Mouse (Mus musculus): Measurements from ENCODE around the gene Mfsd6l.

The Mfsd6l gene

DNA sequence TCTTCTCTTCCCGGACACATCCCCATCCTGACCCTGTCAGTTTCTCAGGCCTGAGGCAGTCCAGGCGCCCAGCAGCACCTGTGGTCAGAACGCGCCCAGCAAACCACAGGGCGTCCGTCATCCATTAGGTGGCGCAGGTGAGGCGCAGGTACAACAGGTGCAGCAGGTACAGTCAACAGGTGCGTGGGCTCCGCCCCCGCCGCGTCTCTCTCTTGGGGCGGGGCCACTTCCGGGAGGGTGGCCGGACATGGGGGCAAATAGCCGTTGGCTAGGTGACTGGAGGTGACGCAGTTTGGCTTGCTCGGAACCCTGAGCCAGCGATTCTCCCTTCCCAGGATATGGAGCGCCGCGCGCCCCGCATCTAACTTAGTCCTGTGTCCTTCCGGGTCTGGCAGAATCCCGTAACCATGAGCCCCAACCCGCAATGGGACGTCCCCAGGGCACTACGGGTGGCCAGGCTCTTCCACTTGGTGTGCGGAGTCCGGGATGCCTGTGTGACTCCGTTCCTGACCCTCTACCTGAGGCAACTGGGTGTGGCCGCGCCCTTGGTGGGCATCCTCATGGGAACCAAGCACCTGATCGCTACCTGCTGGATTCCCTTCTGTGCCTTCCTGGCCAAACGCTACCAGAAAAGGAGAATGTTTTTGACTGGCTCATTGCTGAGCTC, at the start of gene Mfsd6l:
Gene Mfsd6l, plus strand, starts transcription at position 269 of the 667 bp plus-strand sequence.
- DNase-seq: peak; percentile 78

DNA sequence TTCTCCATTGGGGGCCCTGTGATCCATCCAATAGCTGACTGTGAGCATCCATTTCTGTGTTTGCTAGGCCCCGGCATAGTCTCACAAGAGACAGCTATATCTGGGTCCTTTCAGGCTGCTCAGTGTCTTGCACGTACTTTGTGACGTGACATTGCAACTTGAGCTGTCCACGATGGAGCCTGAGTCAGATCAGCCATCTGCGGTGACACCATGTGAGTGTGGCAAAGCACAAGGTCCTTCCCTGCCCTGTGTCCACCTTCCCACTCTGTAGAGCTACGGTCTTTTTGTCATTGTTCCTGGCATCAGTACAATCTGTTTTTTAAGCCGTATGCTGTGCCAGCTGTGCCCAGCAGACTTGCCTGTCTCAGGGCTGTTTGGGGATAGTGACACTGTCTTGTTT, 48.7 kb upstream of the Mfsd6l start:
- no peak for DNase-seq

GRCm38 (mm10) chr11:68508619-68509018, 47.4 kb upstream of the Mfsd6l start:
- no peak for DNase-seq

- DNase-seq: no peak
These were observed 46.8 kb upstream of the Mfsd6l start for GRCm38 (mm10) chr11:68509194-68509593.

GRCm38 (mm10) chr11:68513969-68514368, 42.0 kb upstream of the Mfsd6l start:
- DNase-seq: no peak

DNA sequence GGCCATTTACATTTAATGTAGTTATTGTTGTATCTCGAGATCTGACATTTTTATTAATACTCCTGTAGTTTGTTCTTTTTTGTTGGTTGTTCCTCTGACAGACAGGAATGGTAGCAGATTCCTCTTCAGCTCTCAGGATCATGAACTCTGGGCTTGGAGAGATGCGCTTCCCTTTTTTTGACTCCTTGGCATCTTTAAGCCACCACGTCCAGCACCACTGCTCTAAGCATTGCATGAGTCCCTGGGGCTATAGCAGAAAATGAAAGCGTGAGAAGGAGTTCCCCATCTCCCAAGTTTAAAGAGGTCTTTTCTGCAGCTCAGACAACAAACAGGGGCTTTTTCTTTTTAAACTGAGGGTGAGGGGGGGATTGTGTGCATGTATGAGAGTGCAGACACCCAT, 36.6 kb upstream of the Mfsd6l start:
- DNase-seq: no peak

DNA sequence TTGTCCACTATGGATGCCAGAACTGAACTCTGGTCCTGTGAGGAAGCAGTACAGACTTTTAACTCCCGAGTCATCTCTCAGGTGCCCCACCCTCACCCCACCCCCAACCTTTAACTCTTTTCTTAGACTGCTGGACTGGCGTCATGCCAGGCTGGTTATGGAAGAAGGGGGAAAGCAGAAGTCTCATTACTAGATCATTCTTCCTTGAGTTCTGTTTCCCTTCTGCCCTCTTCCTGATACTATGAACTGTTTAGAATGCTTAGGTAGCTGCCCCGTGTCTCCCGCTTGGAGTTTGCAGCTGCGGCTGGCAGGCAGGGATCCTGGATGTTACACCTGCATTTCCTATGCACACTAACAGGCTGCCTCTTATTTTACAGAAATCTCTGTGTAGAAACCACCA, 36.2 kb upstream of the Mfsd6l start:
- no peak for DNase-seq

- no peak for DNase-seq
These were observed 35.5 kb upstream of the Mfsd6l start for GRCm38 (mm10) chr11:68520439-68520838.

GRCm38 (mm10) chr11:68521352-68521751, 34.6 kb upstream of the Mfsd6l start:
- no peak for DNase-seq

DNA sequence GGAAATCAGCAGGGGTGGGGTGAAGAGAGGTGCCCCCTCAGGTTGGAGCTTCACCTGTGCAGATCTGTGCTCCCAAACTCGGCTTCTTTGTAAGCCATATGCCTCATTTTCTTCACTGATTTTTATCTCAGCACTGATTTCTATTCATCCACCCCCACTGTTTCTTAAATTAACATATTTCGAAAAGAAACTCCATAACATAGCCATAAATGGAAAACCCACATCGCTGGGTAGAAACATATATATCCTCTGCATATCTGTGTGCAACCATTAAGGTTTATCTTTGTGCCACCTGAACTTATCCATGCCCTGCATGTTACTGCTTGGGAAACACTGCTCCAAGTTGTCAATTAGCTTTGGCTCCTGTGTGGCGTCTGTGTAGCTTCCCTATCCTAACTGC, 29.5 kb upstream of the Mfsd6l start:
- DNase-seq: no peak

- peak; percentile 68 for DNase-seq
These were observed 24.8 kb upstream of the Mfsd6l start for GRCm38 (mm10) chr11:68531066-68531806.

- no peak for DNase-seq
These were observed 23.9 kb upstream of the Mfsd6l start for GRCm38 (mm10) chr11:68531941-68532535.

DNA sequence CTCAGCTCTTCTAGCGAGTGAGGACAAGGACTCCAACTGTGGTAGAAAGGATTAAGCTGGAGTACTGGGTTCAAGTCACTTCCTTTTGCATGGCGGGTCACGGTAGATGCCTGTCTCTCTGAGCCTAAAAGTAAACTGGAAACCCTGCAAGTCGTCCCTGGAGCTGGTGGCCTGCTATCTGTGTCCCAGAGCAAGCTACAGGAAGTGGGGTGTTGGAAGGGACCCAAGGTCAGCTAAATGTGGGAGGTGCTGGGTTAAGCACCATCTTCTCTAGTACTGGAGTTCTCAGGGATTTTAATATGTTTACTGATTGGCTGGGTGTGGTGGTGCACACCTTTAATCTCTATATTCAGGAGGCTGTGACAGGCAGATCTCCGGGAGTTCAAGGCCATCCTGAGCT, 23.2 kb upstream of the Mfsd6l start:
- peak; percentile 17 for DNase-seq

- no peak for DNase-seq
These were observed 22.0 kb upstream of the Mfsd6l start for GRCm38 (mm10) chr11:68533971-68534475.

DNA sequence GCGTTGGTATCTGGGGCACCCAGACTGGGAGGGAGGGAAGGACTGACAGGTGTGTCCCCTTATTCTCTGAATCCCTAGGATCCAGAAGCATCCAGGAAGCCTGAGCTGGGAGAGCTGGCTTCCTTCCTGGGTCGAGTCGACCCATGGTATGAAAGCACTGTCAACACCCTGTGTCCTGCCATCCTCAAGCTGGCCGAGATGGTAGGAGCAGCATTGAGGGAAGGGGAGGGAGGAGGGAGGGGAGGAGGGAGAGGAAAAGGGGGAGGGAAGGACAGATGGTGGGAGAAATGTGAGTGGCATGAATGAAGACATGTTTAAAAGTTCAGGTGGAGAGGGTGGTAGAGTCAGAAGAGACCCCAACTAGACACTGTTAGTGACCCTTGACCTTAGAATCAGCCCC, 20.0 kb upstream of the Mfsd6l start:
- no peak for DNase-seq

- peak; percentile 17 for DNase-seq
These were observed 19.5 kb upstream of the Mfsd6l start for GRCm38 (mm10) chr11:68536465-68536864.

DNA sequence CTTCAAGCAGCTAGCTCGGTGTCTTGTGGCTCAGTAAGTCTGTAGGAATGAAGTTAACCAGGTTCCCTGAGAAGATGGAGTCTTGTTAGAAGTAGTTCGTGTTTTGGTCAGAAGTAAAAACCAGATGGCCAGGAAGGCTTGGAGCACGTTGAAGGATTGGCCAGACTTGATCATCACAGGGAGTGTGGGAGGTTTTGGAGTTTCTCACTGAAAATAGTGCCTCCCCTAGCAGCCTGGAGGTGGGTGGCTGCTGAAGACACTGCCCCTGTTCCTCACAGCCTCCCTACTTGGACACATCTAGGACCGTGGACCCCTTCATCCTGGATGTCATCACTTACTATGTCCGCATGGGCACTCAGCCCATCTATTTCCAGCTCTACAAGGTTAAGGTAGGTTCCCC, 16.4 kb upstream of the Mfsd6l start:
- DNase-seq: no peak

DNA sequence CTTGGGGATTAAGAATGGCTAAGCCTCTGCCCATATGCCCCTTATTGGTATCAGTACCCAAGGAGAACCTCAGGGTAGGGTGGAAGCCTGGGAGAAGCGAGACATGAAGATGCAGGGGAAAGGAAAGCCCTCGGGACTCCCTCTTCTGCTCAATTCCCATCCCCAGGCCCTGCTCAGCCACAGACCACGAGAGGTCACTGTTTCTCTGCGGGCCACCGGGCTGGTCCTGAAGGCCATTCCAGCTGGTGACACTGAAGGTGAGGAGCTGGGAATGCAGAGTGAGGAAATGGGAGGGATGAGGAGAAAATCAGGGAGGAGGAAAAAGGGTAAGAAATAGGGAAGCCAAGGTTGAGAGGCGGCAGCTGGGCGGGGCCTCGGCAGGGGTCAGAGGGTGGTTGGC, 11.4 kb upstream of the Mfsd6l start:
- DNase-seq: peak; percentile 53

GRCm38 (mm10) chr11:68545172-68545571, 10.8 kb upstream of the Mfsd6l start:
- no peak for DNase-seq

DNA sequence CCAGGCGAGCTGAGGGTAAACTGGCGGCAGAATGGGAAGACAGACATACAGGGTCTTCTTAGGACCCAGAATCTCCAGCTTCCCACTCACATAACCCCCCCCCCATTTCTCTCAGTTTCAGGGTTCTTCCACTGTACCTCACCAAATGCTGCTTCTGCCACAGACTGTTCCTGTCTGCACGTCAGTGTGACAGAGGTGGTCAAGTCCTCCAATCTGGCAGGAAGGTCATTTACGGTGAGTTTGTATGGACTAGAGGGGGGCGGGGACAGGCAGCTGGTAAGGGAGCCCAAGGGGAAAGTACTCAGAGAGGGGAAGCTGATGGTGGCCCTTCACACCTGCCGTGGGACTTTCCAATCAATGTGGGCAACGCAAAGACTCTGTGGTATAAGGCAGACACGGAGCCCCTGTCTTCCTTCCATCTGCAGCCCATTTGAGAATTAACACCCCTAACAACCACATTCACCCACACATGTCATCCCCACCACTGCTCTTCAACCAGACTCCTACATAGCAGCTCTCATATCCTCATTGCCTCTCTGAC, 10.2 kb upstream of the Mfsd6l start:
- no peak for DNase-seq

GRCm38 (mm10) chr11:68547484-68547883, 8.5 kb upstream of the Mfsd6l start:
- peak; percentile 44 for DNase-seq

DNA sequence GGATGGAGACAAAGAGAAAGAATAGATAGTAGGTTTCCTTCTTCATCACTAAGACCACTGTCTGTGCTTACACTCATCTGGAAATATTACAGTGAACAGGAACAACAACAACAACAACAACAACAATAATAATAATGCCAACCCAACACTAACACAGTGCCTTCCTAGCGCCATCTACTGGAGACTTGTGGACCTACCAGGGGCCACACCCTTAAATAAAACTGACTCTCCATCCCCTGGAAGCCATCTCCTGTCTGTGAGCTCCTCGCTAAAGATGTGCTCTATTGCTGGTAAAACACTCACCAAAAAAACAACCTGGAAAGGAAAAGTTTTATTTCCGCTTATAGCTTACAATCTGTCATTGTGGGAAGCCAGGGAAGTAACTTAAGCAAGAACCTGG, 6.4 kb upstream of the Mfsd6l start:
- no peak for DNase-seq

DNA sequence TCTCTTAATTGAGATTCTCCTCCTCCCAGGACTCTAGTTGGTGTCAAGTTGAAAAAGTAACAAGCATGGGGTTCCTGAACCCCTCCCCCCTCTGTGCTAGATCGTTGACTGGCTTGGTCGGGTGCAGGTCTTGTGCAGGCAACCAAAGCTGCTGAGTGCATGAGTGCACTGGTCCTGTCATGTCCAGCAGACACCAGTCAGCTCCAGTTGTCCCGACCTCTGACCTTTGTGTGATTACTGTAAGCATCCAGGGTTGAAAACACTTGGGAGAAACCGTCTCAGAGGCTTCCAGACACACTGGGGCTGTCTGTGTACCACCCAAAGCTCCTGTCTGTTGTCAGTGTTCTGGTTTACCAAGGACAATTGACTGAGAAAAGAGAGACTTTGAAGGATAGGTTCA, 5.6 kb upstream of the Mfsd6l start:
- peak; percentile 20 for DNase-seq

DNA sequence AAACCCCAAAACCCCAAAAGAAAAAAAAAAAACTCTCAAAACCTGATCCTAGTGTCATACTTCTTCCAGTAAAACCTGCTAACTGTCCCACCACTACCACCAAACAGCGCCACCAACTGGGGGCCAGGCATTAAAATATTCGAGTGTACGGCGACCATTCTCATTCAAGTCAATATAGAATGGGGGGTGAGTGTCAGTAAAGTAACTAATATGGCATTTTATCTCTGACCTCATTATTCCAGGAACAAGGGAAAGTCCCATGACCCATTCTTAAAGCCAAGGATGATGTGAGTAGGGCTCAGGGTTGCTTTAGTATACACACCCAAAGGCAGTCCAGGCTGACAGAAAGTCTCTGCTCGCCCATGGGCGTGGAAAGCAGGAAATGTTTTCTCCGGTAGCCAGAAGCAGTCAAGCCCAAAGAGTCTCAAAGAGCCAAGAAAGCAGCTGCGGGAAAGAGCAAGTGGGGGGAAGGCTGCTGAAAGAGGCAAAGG, 2.0 kb upstream of the Mfsd6l start:
- peak; percentile 65 for DNase-seq
